Mouse (Mus musculus) heart, postnatal 14 days (tissue): ENCODE measurements at regions not wholly inside any gene's neighbourhood (a gene's known extent, or its start where the extent isn't known, plus 50 kb on each side); places are given as distances from the start of the nearest gene placed in this dataset.
"Not testable (repeated sequence)": the region's sequence is repeated elsewhere in the genome, so short reads cannot be mapped to it uniquely, and the experiment has no call there.

ENCODE experiments used
- DNase-seq, 2 experiments: peaks; one replicate each; pipeline ENCODE4 v3.0.0; 2021 to 2022
- intact Hi-C: fragments of 180-260 bp; cut with DNase I; formaldehyde crosslinking; loops from one replicate; pipeline ENCODE4 v1.15.1; 2025

DNA sequence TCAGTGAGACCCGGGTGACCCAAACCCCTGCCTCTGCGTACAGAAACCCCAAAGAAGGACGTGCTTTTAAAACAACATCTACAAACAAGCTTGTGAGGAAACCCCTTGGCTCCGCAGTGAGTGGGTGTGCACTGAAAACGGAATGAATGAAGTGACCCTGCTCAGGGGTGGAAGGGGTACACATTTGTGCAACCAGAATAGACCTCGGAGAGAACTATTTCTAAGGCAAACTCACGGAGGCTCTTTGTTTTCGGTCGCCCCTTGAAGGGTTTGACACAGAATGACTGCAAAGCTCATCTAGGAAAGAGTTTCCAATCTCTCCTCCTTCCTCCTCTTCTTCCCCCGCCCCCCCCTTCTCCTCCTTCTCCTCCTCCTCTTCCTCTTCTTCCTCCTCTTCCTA lies 382.5 kb downstream of the Sox9 start:
- intact Hi-C loops, result loop anchor here (2.0 to 10.0 kb wide), 4 partner anchors 320 to 1512 kb away; partner anchors contain the start of gene Sox9

DNA sequence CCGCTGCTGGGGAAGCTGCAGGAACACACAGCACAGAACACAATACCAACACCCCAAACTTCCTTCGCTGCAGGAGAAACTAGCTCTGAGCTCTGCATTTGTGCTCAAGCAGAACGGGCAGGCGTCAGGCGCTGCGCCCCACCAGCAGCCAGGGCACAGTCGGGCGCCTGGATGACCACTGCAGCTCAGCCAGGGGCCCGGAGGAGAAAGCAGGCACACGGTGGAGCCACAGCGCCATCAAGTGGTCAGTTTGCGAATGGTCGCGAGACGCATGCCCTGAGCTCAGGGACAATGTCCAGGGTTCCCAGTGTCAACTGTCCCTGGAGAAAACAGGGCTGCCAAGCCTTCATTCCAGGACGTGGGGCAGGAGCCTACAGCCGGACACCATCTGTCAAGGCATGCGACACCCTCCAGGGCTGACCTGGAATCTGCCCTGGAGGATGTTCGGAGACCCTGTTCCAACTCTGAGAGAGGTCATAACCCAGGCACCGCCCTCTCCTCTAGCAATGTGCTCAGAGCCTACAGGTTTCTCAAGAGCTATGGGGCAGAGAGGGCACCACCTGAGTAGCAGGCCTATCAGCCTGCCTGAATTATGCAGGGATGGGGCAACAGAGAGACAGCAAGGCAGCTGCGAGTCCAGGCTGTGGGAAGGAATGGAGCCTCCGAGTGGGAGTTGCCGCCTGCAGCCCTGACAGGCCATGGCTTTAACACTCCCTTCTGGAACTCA lies 383.2 kb downstream of the Sox9 start:
- intact Hi-C loops, result loop anchor here (1.0 to 10.0 kb wide), 5 partner anchors 320 to 1629 kb away; partner anchors contain the start of gene Sox9
- DNase-seq, result peak; percentile 86 to 90

More for the DNA sequence above, 382.5 kb downstream of the Sox9 start:
- DNase-seq, result no peak

DNA sequence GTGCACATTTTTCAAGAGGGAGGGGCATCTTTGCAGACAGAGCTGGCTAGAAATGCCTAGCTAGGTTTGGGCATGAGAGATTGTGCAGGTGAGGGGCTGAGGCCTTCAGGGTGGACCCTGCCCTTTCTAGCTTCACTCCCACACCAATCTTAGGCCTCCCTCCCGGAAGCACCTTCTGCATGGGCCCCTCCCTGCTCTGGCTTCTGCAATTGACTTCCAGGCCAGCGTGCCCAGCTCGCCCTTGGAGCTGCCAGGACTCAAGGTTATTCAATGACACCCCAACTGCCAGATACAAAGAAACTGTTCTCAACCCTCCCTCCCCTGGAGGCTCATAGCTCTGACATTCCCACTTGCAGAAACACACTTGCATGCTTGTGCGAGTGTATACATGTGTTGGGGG lies 384.5 kb downstream of the Sox9 start:
- DNase-seq, result peak in 1 of 2 experiments; percentile 29
- intact Hi-C loops, result loop anchor here (10.0 kb wide), 1 partner anchor 322 kb away; no protein-coding TSS in a partner anchor

DNA sequence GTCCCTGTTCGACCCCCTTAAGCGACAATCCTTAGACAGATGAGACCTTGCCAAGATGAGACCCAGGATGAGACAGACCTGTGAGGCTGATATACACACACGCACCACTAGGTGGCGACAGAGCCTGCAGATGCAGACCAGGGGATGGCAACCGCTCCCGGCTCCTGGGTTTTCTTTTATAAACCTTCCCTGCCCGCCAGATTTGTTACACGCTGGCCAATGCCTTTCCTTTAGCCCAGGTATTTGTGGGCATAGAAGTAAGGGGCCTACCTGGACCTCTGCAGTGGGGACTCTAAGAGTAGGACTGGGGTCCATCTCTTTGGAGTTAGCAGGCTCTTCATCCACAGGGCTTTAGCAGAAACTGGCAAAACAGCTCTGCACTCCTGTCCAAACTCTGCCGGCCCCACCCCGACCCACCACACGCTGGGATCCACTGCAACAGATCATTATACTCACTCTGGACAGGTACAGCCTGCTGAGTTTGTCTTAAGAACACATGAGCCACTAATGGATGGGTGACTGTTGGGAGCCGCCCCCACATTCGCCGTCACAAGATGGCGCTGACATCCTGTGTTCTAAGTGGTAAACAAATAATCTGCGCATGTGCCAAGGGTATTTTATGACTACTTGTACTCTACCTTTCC lies 390.6 kb downstream of the Sox9 start:
- intact Hi-C loops, result loop anchor here (10.0 kb wide), 2 partner anchors 242 to 642 kb away; no protein-coding TSS in a partner anchor

DNA sequence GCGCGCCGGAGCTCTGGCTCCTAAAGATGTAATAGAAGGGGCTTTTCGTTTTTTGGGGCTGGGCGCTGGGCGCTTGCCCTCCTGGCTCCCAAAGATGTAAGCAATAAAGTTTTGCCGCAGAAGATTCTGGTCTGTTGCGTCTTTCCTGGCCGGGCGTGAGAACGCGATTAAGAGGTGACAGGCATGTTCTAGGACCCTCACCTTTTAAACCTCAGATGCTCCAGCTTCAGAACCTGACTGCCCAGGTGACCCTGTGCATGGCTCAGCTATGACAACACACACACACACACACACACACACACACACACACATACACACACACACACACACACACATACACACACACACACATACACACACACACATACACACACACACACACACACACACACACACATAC lies 391.3 kb downstream of the Sox9 start:
- DNase-seq, result not testable (repeated sequence)
- intact Hi-C loops, result loop anchor here (10.0 kb wide), 2 partner anchors 241 to 641 kb away; no protein-coding TSS in a partner anchor

More for the DNA sequence above, 390.6 kb downstream of the Sox9 start:
- peak; percentile 65 to 71 for DNase-seq

DNA sequence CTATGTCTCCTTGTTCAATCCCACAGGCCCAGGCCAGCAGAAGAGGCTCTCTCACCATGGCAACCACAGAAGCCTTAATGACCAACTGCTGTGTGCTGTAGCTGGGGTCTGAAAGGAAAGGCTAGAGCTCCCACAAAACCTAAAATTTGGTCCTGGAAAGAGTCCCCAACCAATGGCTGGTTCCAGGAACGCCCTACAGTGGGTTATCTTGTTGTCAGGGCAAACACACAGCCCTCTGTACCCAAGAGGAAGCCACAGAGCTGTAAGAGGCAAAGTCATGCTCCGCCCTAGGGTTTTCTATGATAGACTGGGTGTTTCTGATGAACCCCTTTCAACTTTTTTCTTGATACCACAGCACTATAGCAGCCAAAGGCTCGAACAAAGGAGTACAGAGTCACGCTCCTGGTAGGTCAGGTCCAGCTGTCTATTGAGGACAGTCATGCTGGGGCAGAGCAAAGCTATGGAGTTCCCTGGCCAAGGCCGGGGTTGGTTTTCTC lies 392.0 kb downstream of the Sox9 start:
- no peak for DNase-seq
- intact Hi-C loops, result loop anchor here (10.0 kb wide), 2 partner anchors 241 to 641 kb away; no protein-coding TSS in a partner anchor

DNA sequence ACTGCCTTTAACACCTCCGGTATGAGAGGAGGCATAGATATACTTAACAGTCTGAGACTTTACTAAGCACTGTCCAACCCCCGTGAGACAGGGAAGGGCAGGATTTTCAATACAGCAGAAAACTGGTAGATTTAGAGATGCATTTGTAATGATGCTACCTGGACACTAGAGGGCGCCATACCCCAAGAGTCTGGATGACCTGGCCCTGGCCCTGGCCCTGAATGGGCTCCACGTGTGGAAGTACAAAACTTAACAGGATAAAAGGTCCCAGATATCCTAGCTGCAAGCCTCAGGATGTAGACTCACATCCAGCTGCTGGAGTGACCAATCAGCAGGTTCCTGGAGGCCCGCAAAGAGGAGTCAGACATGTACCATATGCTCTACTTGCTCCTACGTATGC lies 393.3 kb downstream of the Sox9 start:
- intact Hi-C loops, result loop anchor here (5.0 to 10.0 kb wide), 3 partner anchors 122 to 639 kb away; no protein-coding TSS in a partner anchor
- DNase-seq, result peak in 1 of 2 experiments; percentile 36

DNA sequence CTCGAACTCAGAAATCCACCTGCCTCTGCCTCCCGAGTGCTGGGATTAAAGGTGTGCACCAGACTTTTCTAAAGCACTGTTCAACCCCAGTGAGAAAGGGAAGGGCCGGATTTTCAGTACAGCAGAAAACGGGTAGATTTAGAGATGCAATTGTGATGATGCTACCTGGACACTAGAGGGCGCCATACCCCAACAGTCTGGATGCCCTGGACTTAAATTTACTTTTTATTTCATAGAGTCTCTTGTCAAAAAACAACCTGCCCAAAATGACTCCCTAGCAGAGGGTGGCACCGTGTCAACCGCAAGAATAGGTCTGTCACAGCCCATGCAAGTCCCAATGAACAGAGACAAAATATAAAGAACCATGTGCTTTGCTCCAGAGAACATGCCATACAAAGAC lies 394.2 kb downstream of the Sox9 start:
- peak; percentile 28 to 55 for DNase-seq
- intact Hi-C loops, result loop anchor here (5.0 to 10.0 kb wide), 3 partner anchors 121 to 639 kb away; no protein-coding TSS in a partner anchor

DNA sequence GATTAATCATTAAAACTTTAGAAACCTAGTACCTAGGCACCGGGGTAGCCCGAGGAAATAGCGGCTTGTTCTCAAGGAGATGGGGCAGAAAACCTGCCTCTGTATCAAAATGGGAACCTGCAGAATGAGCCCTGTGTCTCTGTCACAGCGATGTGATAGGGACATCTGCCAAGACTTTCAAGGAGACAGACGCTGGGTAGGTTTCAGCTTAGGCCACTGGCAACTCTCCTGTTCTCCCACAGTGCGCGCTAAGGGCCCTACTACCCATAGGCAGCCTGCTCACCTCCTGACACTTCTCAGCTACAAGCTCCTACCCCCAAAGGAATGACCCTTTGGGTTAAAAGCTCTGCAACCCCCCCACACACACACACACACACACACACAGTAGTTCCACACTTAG lies 396.4 kb downstream of the Sox9 start:
- DNase-seq, result no peak
- intact Hi-C loops, result loop anchor here (5.0 to 10.0 kb wide), 3 partner anchors 119 to 636 kb away; no protein-coding TSS in a partner anchor

DNA sequence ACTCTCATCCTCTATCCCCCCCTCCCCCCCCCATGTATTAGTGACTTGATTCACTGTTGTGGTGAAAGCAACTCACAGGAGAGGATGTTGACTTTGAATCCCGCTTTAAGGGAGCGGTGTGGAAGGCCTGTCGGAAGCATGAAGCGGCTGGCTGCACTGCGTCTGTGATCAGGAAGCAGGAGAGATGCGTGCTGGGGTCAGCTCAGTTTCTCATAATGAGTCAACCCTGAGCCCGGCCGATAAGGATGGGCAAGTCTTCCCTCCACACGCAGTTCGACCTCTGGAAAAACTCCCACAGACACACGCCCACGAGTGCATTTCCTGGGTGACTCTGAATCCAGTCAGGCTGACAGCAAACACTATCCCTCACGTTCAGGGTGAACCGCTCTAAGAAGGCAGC lies 398.0 kb downstream of the Sox9 start:
- intact Hi-C loops, result loop anchor here (5.0 kb wide), 1 partner anchor 442 kb away; no protein-coding TSS in a partner anchor
- no peak for DNase-seq

DNA sequence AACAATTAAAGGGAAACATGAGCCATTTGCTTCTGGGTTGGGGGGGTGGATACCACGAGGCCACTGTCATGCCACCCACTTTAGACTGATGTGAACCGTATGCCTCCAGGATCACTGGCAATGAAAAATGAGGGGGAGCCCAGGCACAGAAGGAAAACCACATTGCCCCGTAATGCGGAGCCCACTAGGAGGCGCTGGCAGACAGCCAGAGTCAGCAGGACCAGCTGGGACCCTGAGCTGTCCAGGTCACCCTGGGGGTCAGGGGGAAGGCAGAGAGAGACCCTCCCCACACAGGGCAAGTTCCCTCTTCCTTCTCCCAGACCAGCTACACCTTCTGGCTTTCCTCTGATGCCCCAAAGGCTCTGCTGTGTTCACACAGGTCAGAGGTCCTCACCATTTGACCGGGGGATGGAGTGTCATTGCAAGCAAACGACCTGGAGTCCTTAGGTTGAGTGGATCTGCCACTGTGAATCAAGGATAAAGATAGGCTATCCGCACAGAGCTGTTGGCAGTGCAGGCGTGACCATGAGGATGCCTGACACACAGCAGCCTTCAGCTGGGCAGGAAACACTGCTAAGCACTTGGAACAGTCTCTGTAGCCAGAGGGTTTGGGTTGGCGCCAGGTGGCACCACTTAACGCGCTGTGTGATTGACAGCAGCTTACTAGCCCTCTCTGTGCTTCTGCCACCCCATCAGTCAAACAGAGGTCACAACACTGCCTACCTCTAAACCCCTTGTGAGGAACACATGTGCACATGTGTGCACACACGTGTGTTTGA lies 400.2 kb downstream of the Sox9 start:
- no peak for DNase-seq
- intact Hi-C loops, result loop anchor here (5.0 kb wide), 1 partner anchor 440 kb away; no protein-coding TSS in a partner anchor

DNA sequence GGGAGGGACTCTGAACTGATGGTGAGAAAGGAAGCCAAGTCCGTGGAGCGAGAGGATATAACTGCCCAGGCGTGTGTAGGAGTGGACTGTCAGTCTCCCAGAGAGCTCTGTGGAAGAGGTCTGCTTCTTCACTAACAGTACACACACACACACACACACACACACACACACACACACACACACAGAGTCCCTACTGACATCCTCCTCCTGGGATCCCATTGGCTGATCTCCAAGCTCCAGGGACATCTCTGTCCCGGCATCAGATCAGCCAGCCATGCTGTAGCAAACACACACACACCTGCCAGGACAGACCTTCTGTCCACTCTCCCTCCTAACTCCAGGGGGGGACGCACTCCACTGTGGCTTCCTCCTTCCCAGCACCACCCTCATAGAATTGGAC lies 401.5 kb downstream of the Sox9 start:
- no peak for DNase-seq
- intact Hi-C loops, result loop anchor here (5.0 kb wide), 1 partner anchor 439 kb away; no protein-coding TSS in a partner anchor

DNA sequence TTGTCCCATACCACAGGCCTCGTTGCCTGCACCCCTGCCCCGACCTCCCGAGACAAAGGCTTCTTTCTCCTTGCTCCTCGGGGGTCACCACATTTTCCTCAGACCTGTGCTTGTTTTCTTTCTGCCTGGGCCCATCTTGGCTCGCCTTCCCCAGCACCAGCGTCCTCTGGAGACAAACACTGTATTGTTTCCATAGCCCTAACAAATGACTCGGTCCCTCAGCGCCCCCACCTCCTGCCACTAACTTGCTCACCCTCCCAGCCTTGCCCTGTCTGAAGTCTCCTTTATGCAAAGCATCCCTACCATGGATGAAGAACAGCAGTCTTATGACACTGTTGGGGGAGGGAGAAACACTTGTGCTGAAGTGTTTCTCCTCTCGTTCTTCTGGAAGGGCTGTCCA lies 402.1 kb downstream of the Sox9 start:
- no peak for DNase-seq
- intact Hi-C loops, result loop anchor here (5.0 kb wide), 1 partner anchor 438 kb away; no protein-coding TSS in a partner anchor

DNA sequence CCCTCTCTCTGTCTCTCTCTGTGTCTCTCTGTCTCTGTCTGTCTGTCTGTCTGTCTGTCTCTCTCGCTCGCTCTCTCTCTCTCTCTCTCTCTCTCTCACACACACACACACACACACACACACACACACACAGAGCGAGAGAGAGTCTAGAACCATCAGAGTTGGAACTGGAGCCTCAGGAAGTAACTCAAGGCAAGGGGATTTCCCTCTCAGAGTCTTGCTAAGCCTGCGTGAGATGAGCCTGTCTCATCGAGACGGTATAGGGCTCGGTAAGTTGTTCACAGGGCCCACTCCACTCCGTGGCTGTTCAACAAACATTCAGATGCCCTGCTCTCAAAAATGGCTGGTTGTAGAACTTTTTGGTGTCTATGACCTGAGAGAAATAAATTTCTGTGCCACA lies 405.4 kb downstream of the Sox9 start:
- no peak for DNase-seq
- intact Hi-C loops, result no loop called here

DNA sequence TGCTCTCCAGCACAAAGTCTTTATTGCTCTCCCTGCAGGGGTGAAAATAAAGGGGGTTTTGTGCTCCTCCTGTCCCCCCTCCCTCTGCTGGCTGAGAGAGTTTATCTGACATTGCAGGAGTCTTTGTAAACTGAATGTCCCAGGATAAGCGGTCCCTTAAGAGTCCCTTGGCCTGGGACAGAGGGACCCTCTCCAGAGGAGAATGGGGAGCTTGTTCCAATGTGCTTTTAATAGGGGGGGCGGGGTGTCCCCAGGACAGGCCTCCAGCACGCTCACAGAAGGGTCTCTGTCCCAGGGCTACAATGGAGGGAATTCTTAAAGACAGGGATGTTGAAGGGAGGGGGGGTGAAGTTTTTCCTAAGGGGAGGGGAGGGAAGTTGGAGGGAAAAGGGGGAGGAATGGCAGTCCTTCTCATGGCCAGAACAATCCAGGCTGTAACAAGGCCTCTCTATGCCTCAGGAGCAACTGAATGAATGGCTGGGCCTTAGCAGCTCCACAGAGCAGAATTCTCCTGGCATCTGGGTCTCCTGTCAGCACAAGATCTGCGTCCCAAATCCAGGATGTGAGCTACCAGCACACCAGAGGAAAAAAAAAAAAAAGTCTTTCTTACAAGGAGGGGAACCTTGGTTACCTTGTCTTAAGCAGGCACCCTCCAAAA lies 406.4 kb downstream of the Sox9 start:
- intact Hi-C loops, result no loop called here
- DNase-seq, result no peak

DNA sequence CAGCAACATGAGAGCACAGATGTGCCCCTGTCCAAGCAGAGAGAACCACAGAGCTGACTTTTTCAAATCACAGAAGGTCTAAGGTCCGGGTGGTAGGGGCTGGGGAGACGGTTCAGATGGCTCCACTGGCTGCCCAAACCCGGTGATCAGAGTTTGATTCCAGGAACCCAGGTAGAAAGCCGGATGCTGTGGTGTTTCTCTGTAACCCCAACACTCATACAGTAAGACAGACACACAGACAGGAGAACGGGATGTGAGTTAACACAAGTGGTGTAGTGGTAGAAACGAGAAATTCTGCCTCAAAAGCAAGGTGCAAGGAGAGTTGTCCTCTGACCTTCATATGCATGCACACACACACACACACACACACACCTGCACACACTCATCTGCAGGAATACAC lies 408.0 kb downstream of the Sox9 start:
- no peak for DNase-seq
- intact Hi-C loops, result no loop called here

DNA sequence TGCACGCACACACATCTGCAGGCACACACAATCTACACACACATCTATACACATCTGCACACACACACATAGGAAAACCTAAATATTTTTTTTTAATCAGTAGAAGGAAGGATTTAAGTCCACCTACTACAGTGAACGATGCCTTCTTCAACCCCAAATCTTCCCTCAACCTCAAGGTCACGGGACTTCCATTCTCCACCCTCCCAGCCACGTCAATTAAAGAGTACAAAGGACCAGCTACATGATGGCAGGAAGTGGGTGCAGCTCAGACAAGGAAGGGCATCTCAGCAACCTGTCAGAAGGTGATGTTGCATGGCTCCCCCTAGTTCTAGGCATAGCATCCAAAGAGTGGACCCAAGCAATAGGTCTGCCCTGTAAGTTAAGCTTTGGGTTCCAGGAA lies 408.5 kb downstream of the Sox9 start:
- intact Hi-C loops, result no loop called here
- no peak for DNase-seq

DNA sequence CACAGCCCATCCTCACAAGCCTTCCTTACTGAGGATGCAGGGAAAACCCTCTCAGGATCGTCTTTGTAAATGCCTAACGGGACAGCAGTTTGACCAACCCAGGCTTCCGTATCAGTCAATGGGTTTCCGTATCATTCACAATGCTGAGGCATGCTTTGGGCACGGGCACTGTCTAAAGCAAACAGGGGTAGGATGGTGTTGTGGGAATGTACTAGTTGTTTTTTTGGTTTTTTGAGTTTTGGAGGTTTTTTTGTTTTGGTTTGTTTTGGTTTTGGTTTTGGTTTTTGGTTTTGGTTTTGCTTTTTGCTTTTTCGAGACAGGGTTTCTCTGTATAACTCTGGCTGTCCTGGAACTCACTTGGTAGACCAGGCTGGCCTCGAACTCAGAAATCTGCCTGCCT lies 409.0 kb downstream of the Sox9 start:
- intact Hi-C loops, result no loop called here
- no peak for DNase-seq

DNA sequence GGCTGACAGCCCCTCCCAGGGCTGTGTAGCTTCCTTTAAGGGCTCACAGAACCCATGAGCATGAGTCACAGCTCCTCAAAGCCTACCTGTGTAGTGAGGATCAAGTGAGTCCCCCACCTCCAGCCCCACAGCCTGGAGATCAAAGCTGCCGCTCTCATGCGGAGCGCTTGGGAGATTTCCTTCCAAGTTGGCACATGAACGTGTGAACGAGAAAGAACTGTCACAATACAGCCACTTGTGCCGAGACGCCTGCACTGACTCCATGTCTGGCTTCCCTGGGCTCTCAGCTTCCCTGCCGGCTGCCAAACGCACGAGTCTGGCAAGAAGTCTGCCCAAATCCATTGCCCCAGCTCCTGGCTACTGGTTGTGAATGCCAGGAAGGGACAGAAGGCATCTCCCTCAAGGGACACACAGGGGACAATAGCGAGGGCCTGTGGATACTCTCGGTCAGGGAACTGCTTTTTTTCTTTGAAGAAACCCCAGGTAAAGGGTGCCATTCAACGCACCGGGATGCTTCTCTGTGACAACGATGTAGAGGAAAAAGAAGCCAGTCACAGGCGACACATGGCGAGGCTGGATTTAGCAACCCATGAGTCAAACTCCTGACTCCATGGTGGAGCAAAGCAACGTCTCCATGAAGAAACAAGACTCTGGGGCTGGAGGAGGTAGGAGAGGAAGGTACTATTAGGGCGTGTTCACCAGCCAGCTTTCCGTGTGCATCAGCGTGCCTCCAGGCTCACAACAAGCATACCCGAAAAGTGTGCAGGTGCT lies 410.2 kb downstream of the Sox9 start:
- intact Hi-C loops, result no loop called here
- DNase-seq, result no peak
